Mouse (Mus musculus): ENCODE measurements around the gene Gm17660.

- TF ChIP-seq CTCF (IDR thresholded peaks at IDR 0.05; ENCODE audit: low read depth) (no peak), EP300 (IDR thresholded peaks at IDR 0.05; ENCODE audit: low read depth) (no peak)
These were observed 55.6 kb downstream of the Gm17660 start, which contains the start of gene Hsd17b11 for GRCm38 (mm10) chr5:104021597-104022378.

Measured in heart, postnatal 0 days (tissue).